Mouse (Mus musculus): ENCODE results near the gene Pla2g1b. TPM values are rescaled to one million over a fixed set of nuclear protein-coding genes. Genes with fewer than 3 reads are reported as not detected.
A peak's percentile ranks its signal among the peaks of the same experiment; 100 is the strongest.

The Pla2g1b gene
- polyA plus RNA-seq, 1 experiment from 2014 or later, result not detected

DNA sequence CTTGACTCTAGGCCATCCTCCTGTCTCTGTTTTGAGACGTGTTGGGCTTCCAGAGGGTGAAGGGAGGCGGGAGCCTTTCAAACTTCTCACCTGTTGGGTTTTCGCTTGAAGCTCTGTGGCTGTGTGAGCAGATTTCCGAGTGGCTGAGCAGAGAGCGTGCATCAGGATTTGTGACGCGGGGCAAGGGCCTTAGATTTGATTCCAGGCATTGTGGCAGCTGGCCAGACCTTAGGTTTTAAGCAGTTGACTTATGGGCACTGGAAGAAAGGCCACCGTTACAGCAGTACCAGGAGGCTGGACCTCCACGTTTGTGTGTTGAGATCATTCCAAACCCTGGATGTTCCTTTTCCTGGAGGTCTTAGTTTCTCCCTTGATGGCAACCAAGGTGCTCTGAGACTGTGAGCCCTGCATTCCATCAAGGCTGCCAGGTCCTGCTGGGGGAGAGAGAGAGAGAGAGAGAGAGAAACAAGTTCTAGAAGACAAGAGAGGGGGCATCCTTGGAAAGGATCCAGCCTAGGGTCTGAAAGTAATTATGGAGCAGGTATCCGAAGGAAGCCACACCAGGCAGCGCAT, 31.7 kb upstream of the Pla2g1b start:
- peaks cover 79% of the 10 kb centered on the region for H3K4me1 ChIP-seq (ENCODE audit: control insufficient read depth, insufficient read depth, low read length)
- H3K4me3 ChIP-seq (ENCODE audit: low read depth, low read length), result no peak overlapping the region
- no peaks in the 10 kb centered on the region for H3K9me3 ChIP-seq (replicated peaks; ENCODE audit: control insufficient read depth, low read length, poor library complexity, severe bottlenecking)
- H3K27me3 ChIP-seq (ENCODE audit: control insufficient read depth, insufficient read depth, low read depth, low read length), result no peaks in the 10 kb centered on the region
- peak overlapping the region; percentile 67 for H3K4me2 ChIP-seq (ENCODE audit: low read length)
- peak overlapping the region; percentile 81 for H3K9ac ChIP-seq (ENCODE audit: low read depth, low read length)
- no peak for ATAC-seq
- 16% methylated on average over 11 of the region's 11 CpGs for WGBS
- 0 out of 2 replicates have a peak, but pooled peaks cover 4% of the 10 kb centered on the region for H3K36me3 ChIP-seq (ENCODE audit: control insufficient read depth, insufficient read depth, low read length)
- peak overlapping the region; percentile 98 for H3K27ac ChIP-seq (ENCODE audit: low read length)

DNA sequence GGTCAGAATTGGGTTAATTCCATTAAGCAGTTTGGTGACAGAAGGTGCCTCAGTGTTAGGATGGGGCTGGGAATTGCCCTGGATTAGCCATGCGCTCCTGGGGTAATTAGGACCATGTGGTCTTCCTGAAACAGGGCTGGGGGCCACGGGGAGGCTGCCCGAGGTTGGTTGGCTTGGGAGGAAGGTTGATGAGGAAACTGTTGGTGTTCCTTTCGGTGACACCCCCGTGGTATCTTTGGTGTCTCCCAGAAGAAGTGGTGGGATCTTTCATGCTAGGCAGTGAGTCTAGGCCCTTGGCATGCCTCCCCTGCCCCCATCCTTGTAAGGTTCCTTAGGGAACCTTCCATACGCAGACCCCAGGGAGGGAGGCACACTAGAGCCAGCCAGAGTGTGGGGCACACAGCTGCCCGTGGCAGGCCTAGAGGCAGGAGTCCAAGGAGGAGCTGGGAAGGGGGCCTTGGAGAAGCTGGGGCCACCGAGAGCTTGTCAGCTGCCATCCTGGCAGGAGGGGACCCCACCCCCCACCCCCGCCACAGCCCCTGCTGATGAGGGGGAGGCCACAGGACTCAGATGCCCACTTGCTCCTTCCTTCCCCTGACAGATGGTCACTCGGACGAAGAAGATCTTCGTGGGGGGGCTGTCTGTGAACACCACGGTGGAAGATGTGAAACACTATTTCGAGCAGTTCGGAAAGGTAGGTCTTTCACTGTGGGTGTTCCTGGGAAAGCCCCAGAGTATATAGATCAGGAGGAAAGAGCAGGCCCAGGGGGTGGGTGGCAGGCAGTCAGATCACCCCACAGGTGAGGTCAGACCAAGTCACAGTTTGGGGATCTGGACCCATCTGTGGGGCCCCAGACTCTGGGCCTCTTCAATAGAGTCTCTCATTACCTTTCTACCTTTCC, 31.0 kb upstream of the Pla2g1b start:
- Histone ChIP-seq H3K9me3 (replicated peaks; ENCODE audit: control insufficient read depth, low read length, poor library complexity, severe bottlenecking) (no peaks in the 10 kb centered on the region), H3K27ac (ENCODE audit: low read length) (peak overlapping the region; percentile 98), H3K27me3 (ENCODE audit: control insufficient read depth, insufficient read depth, low read depth, low read length) (no peaks in the 10 kb centered on the region), H3K4me1 (ENCODE audit: control insufficient read depth, insufficient read depth, low read length) (peaks cover 79% of the 10 kb centered on the region), H3K4me2 (ENCODE audit: low read length) (peak overlapping the region; percentile 67), H3K9ac (ENCODE audit: low read depth, low read length) (peak overlapping the region; percentile 81), H3K36me3 (ENCODE audit: control insufficient read depth, insufficient read depth, low read length) (0 out of 2 replicates have a peak, but pooled peaks cover 4% of the 10 kb centered on the region), H3K4me3 (ENCODE audit: low read depth, low read length) (0 out of 2 replicates have a peak overlapping the region, but pooled peaks have one; percentile 4)
- no peak for ATAC-seq
- 4% methylated on average over 15 of the region's 15 CpGs for WGBS

DNA sequence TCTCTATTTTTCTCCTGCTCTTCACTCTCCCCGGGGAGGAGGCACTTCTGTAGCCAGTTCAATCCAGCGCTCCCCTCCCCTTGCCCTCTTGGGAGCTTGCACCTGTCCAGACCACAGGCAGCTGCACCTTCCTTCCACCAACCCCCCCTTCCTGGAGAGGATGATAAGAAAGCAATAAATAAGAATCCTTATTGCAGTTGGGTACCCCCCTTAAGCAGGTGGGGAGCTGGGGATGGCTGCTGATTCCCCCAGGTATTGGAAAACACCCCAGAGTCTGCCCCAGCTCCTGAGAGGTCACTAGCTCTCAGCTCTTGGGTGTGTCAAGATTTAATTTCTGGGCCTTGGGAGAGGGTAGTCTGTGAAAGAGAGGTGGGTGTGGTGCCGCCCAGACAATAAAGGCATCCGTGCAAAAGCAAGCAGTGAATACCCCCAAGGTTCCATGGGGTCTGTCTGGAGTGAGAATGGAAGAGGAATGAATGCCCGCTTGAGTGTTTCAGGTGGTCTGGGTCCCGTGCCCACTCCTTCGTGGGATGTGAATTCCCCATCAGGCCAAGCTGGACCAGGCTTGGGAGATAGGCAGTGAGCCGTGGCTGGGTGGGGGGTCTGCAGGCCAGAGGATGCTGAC, 30.2 kb upstream of the Pla2g1b start:
- no peak; the same call in 1 of the 2 replicates for ATAC-seq
- Histone ChIP-seq H3K27ac (ENCODE audit: low read length) (peak overlapping the region; percentile 98), H3K27me3 (ENCODE audit: control insufficient read depth, insufficient read depth, low read depth, low read length) (no peaks in the 10 kb centered on the region), H3K9ac (ENCODE audit: low read depth, low read length) (peak overlapping the region; percentile 81), H3K4me2 (ENCODE audit: low read length) (peak overlapping the region; percentile 67), H3K9me3 (replicated peaks; ENCODE audit: control insufficient read depth, low read length, poor library complexity, severe bottlenecking) (no peaks in the 10 kb centered on the region), H3K4me3 (ENCODE audit: low read depth, low read length) (peak overlapping the region; percentile 28), H3K36me3 (ENCODE audit: control insufficient read depth, insufficient read depth, low read length) (0 out of 2 replicates have a peak, but pooled peaks cover 4% of the 10 kb centered on the region), H3K4me1 (ENCODE audit: control insufficient read depth, insufficient read depth, low read length) (peaks cover 79% of the 10 kb centered on the region)
- 2% methylated on average over 8 of the region's 8 CpGs for WGBS

DNA sequence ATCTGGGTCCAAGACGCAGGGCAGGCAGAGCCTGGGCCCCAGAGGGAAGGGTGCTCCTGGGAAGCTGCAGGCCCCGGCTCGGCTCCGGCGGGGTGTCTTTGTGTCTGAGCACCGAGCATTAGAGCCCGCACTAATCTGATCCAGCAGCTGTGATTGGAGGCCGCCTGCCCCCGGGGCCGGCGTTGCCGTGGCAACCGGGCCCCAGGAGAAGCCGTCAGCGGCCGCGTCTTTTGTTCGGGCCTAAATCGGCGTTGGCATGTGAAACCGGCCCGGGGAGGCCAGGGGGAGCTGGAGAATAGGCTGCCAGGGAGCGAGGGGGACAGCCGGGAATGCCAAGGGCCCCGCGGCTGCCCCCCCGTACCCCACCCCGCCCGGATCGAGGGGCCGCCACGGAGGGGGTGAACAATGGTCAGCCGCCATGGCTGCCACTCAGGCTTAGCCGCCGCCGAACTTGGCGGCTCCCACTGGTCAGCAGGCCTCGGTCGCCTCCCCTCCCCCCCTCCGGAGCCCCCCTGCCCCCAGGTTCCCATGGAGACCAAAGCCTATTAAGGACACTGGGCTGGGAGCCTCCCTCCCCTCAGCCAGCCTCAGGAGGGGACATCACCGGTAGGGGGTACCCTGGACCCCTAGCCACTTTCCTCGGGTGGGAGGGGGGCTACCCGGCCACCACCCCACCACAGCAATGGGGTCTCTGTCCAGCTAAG, 29.5 kb upstream of the Pla2g1b start:
- WGBS, result under 1% methylated on average over 38 of the region's 43 CpGs
- ATAC-seq, result peak; percentile 91
- H3K36me3 ChIP-seq (ENCODE audit: control insufficient read depth, insufficient read depth, low read length), result 0 out of 2 replicates have a peak, but pooled peaks cover 4% of the 10 kb centered on the region

DNA sequence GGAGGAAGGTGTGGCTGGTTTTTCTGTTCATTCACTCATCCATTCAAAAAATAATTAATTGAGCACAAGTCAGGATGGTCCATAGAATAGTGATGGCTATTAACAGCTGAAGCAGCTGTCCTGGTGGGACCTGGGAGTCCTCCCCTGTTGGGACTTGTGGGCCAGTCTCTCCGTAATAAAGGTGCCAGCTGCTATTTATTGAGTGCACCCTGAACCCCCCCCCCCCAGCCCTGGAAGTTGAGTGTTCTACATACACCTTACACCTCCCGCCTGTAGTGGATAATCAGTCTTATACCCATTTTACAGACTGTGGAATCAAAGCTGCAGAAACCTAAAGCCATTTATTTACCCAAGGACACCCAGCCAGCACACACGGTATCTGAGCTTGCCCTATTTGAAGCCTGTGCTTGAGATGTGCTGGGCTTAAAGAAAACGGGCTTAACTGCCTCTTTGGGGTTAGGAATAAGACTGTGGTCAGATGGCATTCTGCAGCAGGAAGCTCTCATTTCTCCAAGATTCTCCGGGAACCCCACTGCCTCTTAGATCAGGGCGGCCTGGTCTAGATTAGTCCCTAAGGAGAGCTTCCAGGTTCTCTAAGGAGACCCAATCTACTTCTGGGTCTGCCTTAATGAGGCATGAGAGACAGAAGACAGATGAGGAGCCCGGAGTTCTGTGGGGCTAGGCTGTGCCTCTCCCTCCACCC, 28.7 kb upstream of the Pla2g1b start:
- Histone ChIP-seq H3K4me2 (ENCODE audit: low read length) (peak overlapping the region; percentile 67), H3K4me3 (ENCODE audit: low read depth, low read length) (no peak overlapping the region; the same call in 1 of the 2 replicates), H3K36me3 (ENCODE audit: control insufficient read depth, insufficient read depth, low read length) (0 out of 2 replicates have a peak, but pooled peaks cover 4% of the 10 kb centered on the region), H3K27ac (ENCODE audit: low read length) (peak overlapping the region; percentile 98), H3K27me3 (ENCODE audit: control insufficient read depth, insufficient read depth, low read depth, low read length) (no peaks in the 10 kb centered on the region), H3K9ac (ENCODE audit: low read depth, low read length) (peak overlapping the region; percentile 81; the same call in 1 of the 2 replicates), H3K9me3 (replicated peaks; ENCODE audit: control insufficient read depth, low read length, poor library complexity, severe bottlenecking) (no peaks in the 10 kb centered on the region), H3K4me1 (ENCODE audit: control insufficient read depth, insufficient read depth, low read length) (peaks cover 68% of the 10 kb centered on the region)
- 15% methylated on average over 7 of the region's 7 CpGs for WGBS
- no peak for ATAC-seq

More for the DNA sequence above, 29.5 kb upstream of the Pla2g1b start:
- H3K4me1 ChIP-seq (ENCODE audit: control insufficient read depth, insufficient read depth, low read length), result peaks cover 76% of the 10 kb centered on the region
- no peaks in the 10 kb centered on the region for H3K27me3 ChIP-seq (ENCODE audit: control insufficient read depth, insufficient read depth, low read depth, low read length)
- H3K4me3 ChIP-seq (ENCODE audit: low read depth, low read length), result peak overlapping the region; percentile 28
- H3K9ac ChIP-seq (ENCODE audit: low read depth, low read length), result peak overlapping the region; percentile 81
- peak overlapping the region; percentile 98 for H3K27ac ChIP-seq (ENCODE audit: low read length)
- H3K9me3 ChIP-seq (replicated peaks; ENCODE audit: control insufficient read depth, low read length, poor library complexity, severe bottlenecking), result no peaks in the 10 kb centered on the region
- H3K4me2 ChIP-seq (ENCODE audit: low read length), result peak overlapping the region; percentile 67

DNA sequence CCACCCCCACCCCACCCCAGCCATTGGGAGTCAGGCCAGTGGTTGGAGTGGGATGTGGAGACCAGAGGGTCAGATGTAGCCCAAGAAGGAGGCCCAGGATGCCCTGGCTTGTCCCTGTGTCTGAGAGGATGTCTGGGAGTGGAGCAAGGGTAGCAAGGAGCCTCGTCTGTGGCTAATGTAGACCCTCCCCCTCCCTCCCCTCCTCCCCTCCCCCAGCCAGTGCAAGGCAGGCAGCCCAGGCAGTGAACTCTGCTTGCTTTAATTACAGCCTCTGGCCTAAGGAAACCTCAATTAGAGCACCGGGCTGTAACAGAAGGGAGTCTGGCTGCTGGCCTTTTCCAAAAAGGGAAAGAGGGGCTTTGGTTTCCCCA, 28.1 kb upstream of the Pla2g1b start:
- peak overlapping the region; percentile 10; the same call in 1 of the 2 replicates for H3K4me2 ChIP-seq (ENCODE audit: low read length)
- peak overlapping the region; percentile 98 for H3K27ac ChIP-seq (ENCODE audit: low read length)
- H3K4me1 ChIP-seq (ENCODE audit: control insufficient read depth, insufficient read depth, low read length), result peaks cover 62% of the 10 kb centered on the region
- H3K27me3 ChIP-seq (ENCODE audit: control insufficient read depth, insufficient read depth, low read depth, low read length), result no peaks in the 10 kb centered on the region
- H3K36me3 ChIP-seq (ENCODE audit: control insufficient read depth, insufficient read depth, low read length), result peaks cover 7% of the 10 kb centered on the region
- H3K4me3 ChIP-seq (ENCODE audit: low read depth, low read length), result no peak overlapping the region
- WGBS, result 6% methylated on average over 2 of the region's 2 CpGs
- no peak for ATAC-seq
- H3K9ac ChIP-seq (ENCODE audit: low read depth, low read length), result peak overlapping the region; percentile 11; the same call in 1 of the 2 replicates
- no peaks in the 10 kb centered on the region for H3K9me3 ChIP-seq (replicated peaks; ENCODE audit: control insufficient read depth, low read length, poor library complexity, severe bottlenecking)

DNA sequence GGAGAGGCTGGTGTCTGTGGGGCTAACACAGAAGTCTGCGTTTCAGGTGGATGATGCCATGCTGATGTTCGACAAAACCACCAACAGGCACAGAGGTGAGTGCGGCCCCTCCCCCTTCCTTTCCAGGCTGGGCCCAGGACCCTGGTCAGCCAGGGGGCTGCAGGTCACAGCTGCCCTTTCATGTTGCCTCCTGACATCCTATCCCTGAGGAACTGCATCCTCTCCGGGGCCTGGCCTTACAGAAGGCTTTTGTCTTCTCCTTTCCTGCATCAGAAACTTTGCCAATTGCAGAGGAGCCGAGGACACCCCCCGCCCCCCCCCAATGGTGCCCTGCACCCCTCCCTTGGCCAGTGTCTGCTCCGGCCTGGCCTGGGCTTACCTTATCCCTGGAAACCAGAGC, 27.4 kb upstream of the Pla2g1b start:
- Histone ChIP-seq H3K9ac (ENCODE audit: low read depth, low read length) (peak overlapping the region; percentile 41), H3K4me3 (ENCODE audit: low read depth, low read length) (no peak overlapping the region), H3K9me3 (replicated peaks; ENCODE audit: control insufficient read depth, low read length, poor library complexity, severe bottlenecking) (no peaks in the 10 kb centered on the region), H3K4me1 (ENCODE audit: control insufficient read depth, insufficient read depth, low read length) (peaks cover 57% of the 10 kb centered on the region), H3K27ac (ENCODE audit: low read length) (peak overlapping the region; percentile 98), H3K36me3 (ENCODE audit: control insufficient read depth, insufficient read depth, low read length) (peaks cover 14% of the 10 kb centered on the region), H3K4me2 (ENCODE audit: low read length) (peak overlapping the region; percentile 17), H3K27me3 (ENCODE audit: control insufficient read depth, insufficient read depth, low read depth, low read length) (no peaks in the 10 kb centered on the region)
- no peak for ATAC-seq
- 18% methylated on average over 7 of the region's 7 CpGs for WGBS
